Mouse (Mus musculus) hindbrain, postnatal 0 days (tissue): Measurements from ENCODE around the gene Olfr374. TPM values are rescaled to one million over a fixed set of nuclear protein-coding genes. Genes with fewer than 3 reads are reported as not detected.

Experiments
- ATAC-seq: fragments of 200-750 bp; cut with Nextera tagmentation; 2 replicates; pipeline ENCODE4 v1.8.0; 2017; ENCODE audit warnings: mild to moderate bottlenecking, moderate TSS enrichment, moderate library complexity
- DNase-seq: peaks from one replicate; pipeline ENCODE4 v3.0.0-alpha.2; 2015; ENCODE audit warnings: low spot score
- H3K27ac ChIP-seq: fragments of 300-500 bp; sonication (generic); 2 replicates; pipeline ENCODE4 v1.5.1; 2014; ENCODE audit warnings: mild to moderate bottlenecking
- H3K27me3 ChIP-seq: fragments of 300-500 bp; sonication (generic); 2 replicates; pipeline ENCODE4 v1.6.1; 2014; ENCODE audit warnings: low read length, mixed read lengths; ENCODE audit not compliant: insufficient read depth
- H3K36me3 ChIP-seq: fragments of 300-500 bp; sonication (generic); 2 replicates; pipeline ENCODE4 v1.6.1; 2014; ENCODE audit warnings: low read length, mixed read lengths; ENCODE audit not compliant: insufficient read depth
- H3K4me1 ChIP-seq: fragments of 300-500 bp; sonication (generic); 2 replicates; pipeline ENCODE4 v1.6.1; 2014; ENCODE audit warnings: antibody characterized with exemption, low read length, mixed read lengths; ENCODE audit not compliant: insufficient read depth
- H3K4me2 ChIP-seq: fragments of 300-500 bp; sonication (generic); 2 replicates; pipeline ENCODE4 v1.6.1; 2014; ENCODE audit warnings: low read depth, mild to moderate bottlenecking, low read length, moderate library complexity, mixed read lengths
- H3K4me3 ChIP-seq: fragments of 300-500 bp; sonication (generic); 2 replicates; pipeline ENCODE4 v1.5.1; 2014; ENCODE audit warnings: low read length
- H3K9ac ChIP-seq: fragments of 300-500 bp; sonication (generic); replicated peaks from 2 replicates; pipeline ENCODE4 v1.6.1; 2014; ENCODE audit warnings: mild to moderate bottlenecking, low read length, moderate library complexity, mixed read lengths
- H3K9me3 ChIP-seq: fragments of 300-500 bp; sonication (generic); 2 replicates; pipeline ENCODE4 v1.6.1; 2016; ENCODE audit warnings: low read length, mixed read lengths
- CTCF ChIP-seq: IDR thresholded peaks from 2 replicates; pipeline ENCODE4 v1.5.1; 2016; ENCODE audit warnings: antibody characterized with exemption, control low read depth, low read depth
- WGBS: fragments of 180-500 bp; shearing (Covaris S2); extraction: QIAGEN DNeasy Blood & Tissue Kit; methylation state at CpG from one replicate; pipeline ENCODE4 v1.1.7; 2014; 5-methylcytosine and 5-hydroxymethylcytosine counted together
- polyA plus RNA-seq: library from polyadenylated mRNA; unstranded; fragments of >200 nt; fragmentation: Nextera tagmentation; extraction: Ambion mirVana; gene quantifications from 2 replicates; pipeline ENCODE4 v1.2.1, GENCODE M21; 2015
- total RNA-seq: library from RNA; depleted of rRNA; stranded (reverse); fragments of >200 nt; gene quantifications from 2 replicates; pipeline ENCODE4 v1.2.3, GENCODE M21; 2014

Olfr374 gene
- total and polyA plus RNA-seq, 2 experiments from 2014 or later, result not detected

DNA sequence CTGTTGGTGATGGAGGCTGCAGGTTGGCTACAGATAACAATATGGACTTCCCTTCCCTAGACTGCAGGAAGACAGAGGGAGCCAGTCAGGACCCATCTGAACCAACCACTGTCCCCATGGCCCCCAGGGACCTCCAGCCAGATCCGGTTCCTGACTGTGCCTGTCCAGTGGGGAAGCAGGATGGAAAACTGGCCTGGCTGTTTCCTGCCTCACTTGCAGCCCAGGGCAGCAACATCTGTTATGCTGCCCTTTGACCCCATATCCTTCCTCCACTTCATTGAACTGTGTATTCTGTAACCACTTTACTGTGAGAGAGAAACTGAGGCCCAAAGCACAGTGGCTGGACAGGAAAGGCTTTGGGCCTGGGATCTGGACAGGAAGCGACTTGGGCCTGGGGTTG, 24.4 kb downstream of the Olfr374 start:
- Histone ChIP-seq H3K27me3 (no peaks in the 10 kb centered on the region), H3K4me2 (no peak overlapping the region), H3K4me3 (no peak overlapping the region), H3K27ac (no peak overlapping the region), H3K9ac (no peak overlapping the region), H3K36me3 (no peaks in the 10 kb centered on the region), H3K9me3 (no peaks in the 10 kb centered on the region), H3K4me1 (no peaks in the 10 kb centered on the region)
- TF ChIP-seq CTCF, result no peak
- ATAC-seq (no peak), DNase-seq (no peak)
- WGBS, result 87% methylated on average over 2 of the region's 2 CpGs

DNA sequence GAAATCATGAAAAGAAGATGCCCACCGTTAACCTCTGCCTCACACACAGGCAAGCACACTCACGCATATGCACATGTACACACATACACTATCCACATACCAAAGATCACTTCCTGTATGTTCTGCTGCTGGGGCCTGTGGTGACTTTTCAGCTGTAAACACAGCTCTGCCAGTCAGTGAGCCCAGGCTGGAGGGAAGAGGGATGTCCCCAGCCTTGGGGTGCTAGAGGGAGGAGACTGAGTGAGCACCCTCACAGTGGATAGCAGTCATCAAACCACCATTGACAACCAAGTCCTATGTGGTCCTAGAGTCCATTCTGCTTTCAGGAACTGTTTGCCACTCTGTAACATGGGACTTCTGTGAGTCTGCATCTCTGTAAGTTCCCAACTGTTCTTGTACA, 25.1 kb downstream of the Olfr374 start:
- H3K27ac ChIP-seq, result no peak overlapping the region
- no peak for DNase-seq
- H3K4me1 ChIP-seq, result 0 out of 2 replicates have a peak, but pooled peaks cover 5% of the 10 kb centered on the region
- no peaks in the 10 kb centered on the region for H3K27me3 ChIP-seq
- no peak overlapping the region for H3K4me2 ChIP-seq
- H3K9me3 ChIP-seq, result no peaks in the 10 kb centered on the region
- ATAC-seq, result no peak
- TF ChIP-seq CTCF, result no peak
- WGBS, result 81% methylated on average over 2 of the region's 2 CpGs
- no peak overlapping the region for H3K9ac ChIP-seq
- no peaks in the 10 kb centered on the region for H3K36me3 ChIP-seq
- no peak overlapping the region for H3K4me3 ChIP-seq

DNA sequence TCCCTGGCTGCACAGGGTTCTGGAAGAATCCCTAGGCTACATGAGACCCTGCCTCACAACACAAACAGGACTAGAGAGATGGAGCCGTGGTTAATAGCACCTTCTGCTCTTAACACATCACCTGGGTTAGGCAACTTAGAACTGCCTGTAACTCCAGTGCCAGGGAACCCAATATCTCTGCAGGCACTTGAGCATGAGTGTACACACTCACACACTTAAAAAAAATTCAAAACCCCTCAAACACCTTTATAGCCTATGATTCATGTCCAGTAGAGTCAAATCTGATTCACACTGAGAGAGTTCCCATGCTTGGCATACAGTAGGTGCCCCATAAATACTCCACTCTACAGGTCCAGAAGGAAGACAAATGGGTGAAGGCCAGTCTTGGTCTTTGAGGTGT, 25.6 kb downstream of the Olfr374 start:
- no peak for ATAC-seq
- no peak for TF ChIP-seq CTCF
- no peak overlapping the region for H3K4me2 ChIP-seq
- no peak overlapping the region for H3K9ac ChIP-seq
- WGBS, result 86% methylated on average over 1 of the region's 1 CpGs
- no peaks in the 10 kb centered on the region for H3K27me3 ChIP-seq
- H3K4me1 ChIP-seq, result 0 out of 2 replicates have a peak, but pooled peaks cover 7% of the 10 kb centered on the region
- DNase-seq, result no peak
- H3K4me3 ChIP-seq, result no peak overlapping the region
- no peaks in the 10 kb centered on the region for H3K36me3 ChIP-seq
- no peaks in the 10 kb centered on the region for H3K9me3 ChIP-seq
- H3K27ac ChIP-seq, result no peak overlapping the region

DNA sequence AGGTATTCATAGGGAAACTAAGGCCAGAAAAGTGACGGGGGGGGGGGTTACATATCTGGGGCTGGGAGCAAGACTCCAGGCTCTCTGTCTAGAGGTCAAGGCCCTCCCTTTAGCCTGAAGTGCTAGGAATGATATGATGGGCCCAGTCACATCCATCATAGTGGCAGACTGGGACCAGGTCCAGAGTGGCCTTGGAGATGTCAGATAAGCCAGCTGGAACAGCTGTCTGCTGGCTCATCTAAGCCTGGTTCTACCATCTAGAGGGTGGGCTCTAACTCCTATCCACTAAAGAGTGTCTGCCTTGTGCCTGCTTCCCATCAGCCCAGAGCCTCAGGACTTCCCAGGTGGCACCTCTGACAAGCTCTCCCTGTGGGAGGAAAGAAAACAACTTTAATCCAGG, 26.1 kb downstream of the Olfr374 start:
- Histone ChIP-seq H3K9me3 (no peaks in the 10 kb centered on the region), H3K4me2 (no peak overlapping the region), H3K36me3 (no peaks in the 10 kb centered on the region), H3K27me3 (no peaks in the 10 kb centered on the region), H3K4me3 (no peak overlapping the region), H3K4me1 (0 out of 2 replicates have a peak, but pooled peaks cover 7% of the 10 kb centered on the region), H3K27ac (no peak overlapping the region), H3K9ac (no peak overlapping the region)
- WGBS, result 60% methylated on average over 1 of the region's 1 CpGs
- no peak for ATAC-seq
- no peak for TF ChIP-seq CTCF
- no peak for DNase-seq

DNA sequence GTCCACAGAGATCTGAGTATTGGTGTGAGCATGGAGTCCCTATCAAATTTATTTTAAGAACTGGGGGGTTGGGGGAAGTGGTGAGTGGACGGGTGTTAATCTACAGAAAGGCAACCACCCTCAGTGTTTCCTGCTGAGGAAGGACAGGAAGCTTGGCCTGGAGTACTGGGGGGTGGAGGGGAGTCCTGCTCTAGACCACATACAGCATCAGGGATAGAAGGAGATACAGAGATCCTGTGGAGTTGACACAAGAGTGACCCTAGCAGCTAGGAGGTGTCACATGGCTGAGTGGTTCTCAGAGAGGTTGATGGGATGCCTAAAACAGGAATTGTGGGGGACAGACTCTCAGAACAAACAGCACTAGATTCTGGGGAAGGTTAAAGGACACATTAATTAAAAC, 26.7 kb downstream of the Olfr374 start:
- DNase-seq (no peak), ATAC-seq (no peak)
- no peak overlapping the region for H3K27ac ChIP-seq
- 0 out of 2 replicates have a peak, but pooled peaks cover 1% of the 10 kb centered on the region for H3K36me3 ChIP-seq
- WGBS, result 64% methylated on average over 1 of the region's 1 CpGs
- H3K4me3 ChIP-seq, result no peak overlapping the region
- no peaks in the 10 kb centered on the region for H3K9me3 ChIP-seq
- H3K9ac ChIP-seq, result no peak overlapping the region
- TF ChIP-seq CTCF, result no peak
- H3K4me2 ChIP-seq, result no peak overlapping the region
- 0 out of 2 replicates have a peak, but pooled peaks cover 7% of the 10 kb centered on the region for H3K4me1 ChIP-seq
- H3K27me3 ChIP-seq, result no peaks in the 10 kb centered on the region

DNA sequence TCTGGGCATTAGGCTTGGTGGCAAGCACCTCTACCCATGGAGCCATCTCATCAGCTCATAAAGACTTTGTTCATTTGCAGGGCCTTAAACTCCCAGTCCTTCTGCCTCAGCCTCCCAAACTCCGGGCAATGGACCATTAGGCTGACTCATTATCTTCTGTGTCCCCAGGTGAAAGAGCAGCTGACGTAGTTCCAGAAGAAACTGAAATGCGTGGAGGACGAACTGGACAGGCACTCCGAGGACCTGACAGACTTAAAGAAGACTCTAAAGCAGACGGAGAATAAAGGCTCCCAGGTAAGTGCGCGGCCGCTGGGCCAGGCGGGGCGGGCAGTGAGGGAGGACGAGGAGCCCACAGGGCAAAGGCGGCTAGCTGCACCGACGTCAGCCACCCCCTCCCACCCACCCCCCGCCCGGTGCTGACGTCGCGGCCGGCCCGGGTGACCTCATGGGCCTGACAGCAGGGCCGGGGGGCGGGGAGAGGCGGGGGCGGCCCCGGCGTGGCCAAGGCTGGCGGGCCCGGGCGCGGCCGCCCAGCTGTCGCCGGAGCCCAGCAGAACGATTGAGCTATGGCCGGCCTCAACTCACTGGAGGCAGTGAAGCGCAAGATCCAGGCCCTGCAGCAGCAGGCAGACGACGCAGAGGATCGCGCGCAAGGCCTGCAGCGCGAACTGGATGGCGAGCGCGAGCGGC, 28.1 kb downstream of the Olfr374 start, which contains the start of gene Tpm4:
Gene Tpm4, plus strand, starts transcription at position 220 of the 690 bp plus-strand sequence.
- TF ChIP-seq CTCF, result no peak
- H3K4me1 ChIP-seq, result 0 out of 2 replicates have a peak, but pooled peaks cover 7% of the 10 kb centered on the region
- ATAC-seq, result peak; percentile 87
- H3K27ac ChIP-seq, result peak within 1 kb of the TSS; percentile 85
- peak; percentile 77 for DNase-seq
- H3K27me3 ChIP-seq, result no peaks in the 10 kb centered on the region
- H3K36me3 ChIP-seq, result 0 out of 2 replicates have a peak, but pooled peaks cover 4% of the 10 kb centered on the region
- peak within 1 kb of the TSS; percentile 93 for H3K4me3 ChIP-seq
- H3K9me3 ChIP-seq, result no peaks in the 10 kb centered on the region
- peak within 1 kb of the TSS; percentile 91 for H3K9ac ChIP-seq
- under 1% methylated on average over 31 of the region's 49 CpGs for WGBS
- peak within 1 kb of the TSS; percentile 90 for H3K4me2 ChIP-seq
